In genomic region chr17:56609452-56610171, GRCm38 (mm10) we compare ENCODE assay signal across 8 mouse cellular contexts. TPM values are rescaled to one million over a fixed set of nuclear protein-coding genes. Genes with fewer than 3 reads are reported as not detected.
A peak's percentile ranks its signal among the peaks of the same experiment; 100 is the strongest.
DNase-seq lines count a peak whose midpoint lies in the region; ATAC-seq and TF ChIP-seq lines count a peak whose summit lies in the region.

2410015M20Rik (minus strand) TSS chr17:56609771.

- peak within 1 kb of the TSS; percentile 64 for H3K27ac ChIP-seq in bone marrow macrophage, adult 2 months (ENCODE audit: insufficient read depth, low read depth, low read length)
- H3K27ac ChIP-seq in embryonic fibroblast, embryonic 13.5 days (ENCODE audit: insufficient read depth, low read length) = peak within 1 kb of the TSS; percentile 54
- peak within 1 kb of the TSS; percentile 53; the same call in 1 of the 2 replicates for H3K27ac ChIP-seq in kidney, embryonic 14.5 days (ENCODE audit: low read depth, low read length)
- H3K27ac ChIP-seq in limb, embryonic 15.5 days = peak within 1 kb of the TSS; percentile 78

- H3K36me3 ChIP-seq in kidney, embryonic 14.5 days (ENCODE audit: control insufficient read depth, insufficient read depth, low read length) = peaks cover 37% of the 10 kb centered on the region
- peaks cover 37% of the 10 kb centered on the region for H3K36me3 ChIP-seq in limb, embryonic 15.5 days

- H3K9me3 ChIP-seq in kidney, embryonic 14.5 days (ENCODE audit: control insufficient read depth, low read length) = no peaks in the 10 kb centered on the region
- no peaks in the 10 kb centered on the region for H3K9me3 ChIP-seq in limb, embryonic 15.5 days

- DNase-seq in A20 (ENCODE audit: low read depth, low spot score) = peak; percentile 97
- peak; percentile 95 to 97 for DNase-seq in heart, adult 9 months (ENCODE audit: low spot score in 2 of 2)
- peak; percentile 81 to 89 for DNase-seq in monocyte, adult 2 months (ENCODE audit: low read depth in 1 of 2, low spot score in 2 of 2)
- DNase-seq in spleen, postnatal 36 days (ENCODE audit: low spot score in 2 of 2) = peak; percentile 96 to 98

- peak within 1 kb of the TSS; percentile 60 for H3K9ac ChIP-seq in kidney, embryonic 14.5 days (ENCODE audit: low read depth, low read length)
- H3K9ac ChIP-seq in limb, embryonic 15.5 days = peak within 1 kb of the TSS; percentile 60

- peak within 1 kb of the TSS; percentile 76 for H3K4me3 ChIP-seq in bone marrow macrophage, adult 2 months (ENCODE audit: insufficient read depth, low read length)
- H3K4me3 ChIP-seq in embryonic fibroblast, embryonic 13.5 days (ENCODE audit: insufficient read depth, low read length) = peak within 1 kb of the TSS; percentile 78
- H3K4me3 ChIP-seq in kidney, embryonic 14.5 days (ENCODE audit: low read length) = peak within 1 kb of the TSS; percentile 42
- peak within 1 kb of the TSS; percentile 64 for H3K4me3 ChIP-seq in limb, embryonic 15.5 days

- TF ChIP-seq POLR2A in bone marrow macrophage, adult 2 months (IDR thresholded peaks at IDR 0.05; ENCODE audit: borderline replicate concordance, low read depth, low read length) = no peak
- TF ChIP-seq POLR2A in embryonic fibroblast, embryonic 13.5 days (IDR thresholded peaks at IDR 0.05; ENCODE audit: low read depth, low read length) = peak; percentile 81

- H3K4me2 ChIP-seq in kidney, embryonic 14.5 days (replicated peaks; ENCODE audit: low read depth, low read length) = peak within 1 kb of the TSS; percentile 61
- H3K4me2 ChIP-seq in limb, embryonic 15.5 days = peak within 1 kb of the TSS; percentile 73

- WGBS in kidney, embryonic 14.5 days = under 1% methylated on average over 44 of the region's 44 CpGs
- WGBS in limb, embryonic 15.5 days = under 1% methylated on average over 44 of the region's 44 CpGs

- H3K27me3 ChIP-seq in kidney, embryonic 14.5 days (ENCODE audit: control insufficient read depth, insufficient read depth, low read length) = no peaks in the 10 kb centered on the region
- no peaks in the 10 kb centered on the region for H3K27me3 ChIP-seq in limb, embryonic 15.5 days

- peaks cover 19% of the 10 kb centered on the region for H3K4me1 ChIP-seq in bone marrow macrophage, adult 2 months (ENCODE audit: control insufficient read depth, insufficient read depth, low read length)
- 0 out of 2 replicates have a peak, but pooled peaks cover 6% of the 10 kb centered on the region for H3K4me1 ChIP-seq in embryonic fibroblast, embryonic 13.5 days (ENCODE audit: control insufficient read depth, insufficient read depth, low read length)
- peaks cover 11% of the 10 kb centered on the region for H3K4me1 ChIP-seq in kidney, embryonic 14.5 days (ENCODE audit: control insufficient read depth, insufficient read depth, low read length)
- peaks cover 37% of the 10 kb centered on the region for H3K4me1 ChIP-seq in limb, embryonic 15.5 days

- TF ChIP-seq CTCF in bone marrow macrophage, adult 2 months (IDR thresholded peaks at IDR 0.05; ENCODE audit: low read depth, low read length) = no peak
- TF ChIP-seq CTCF in embryonic fibroblast, embryonic 13.5 days (IDR thresholded peaks at IDR 0.05; ENCODE audit: borderline replicate concordance, insufficient read depth, low read length) = no peak

- peak; percentile 85 for ATAC-seq in kidney, embryonic 14.5 days (ENCODE audit: low FRiP score, low TSS enrichment)
- peak; percentile 84 for ATAC-seq in limb, embryonic 15.5 days (ENCODE audit: insufficient number of reproducible peaks, low FRiP score, low TSS enrichment, low read depth)

RNA-seq across cellular contexts. Expression of gene 2410015M20Rik, which starts in this region (rescaled TPM):
- 80.8 and 87.4 TPM in 2 replicates for polyA plus RNA-seq in bone marrow macrophage, adult 2 months (2012; ENCODE audit: insufficient read depth, insufficient read length, missing spikeins)
- 134 and 146 TPM in 2 replicates for polyA plus RNA-seq in embryonic fibroblast, embryonic 13.5 days (2011; ENCODE audit: insufficient read length, low read depth, missing spikeins)
- 234 and 245 TPM in 2 replicates for polyA plus RNA-seq in kidney, embryonic 14.5 days (2014; fragmentation: Nextera tagmentation; extraction: Ambion mirVana)
- polyA plus RNA-seq in limb, embryonic 15.5 days (2015; fragmentation: Nextera tagmentation; extraction: Ambion mirVana) = 257 and 269 TPM in 2 replicates

Comparison
In these comparisons a context has a peak if more than half of its experiments do, and no peak if none do; other contexts are left out.
1. Peak in every context shown above with its lines: DNase-seq, ATAC-seq, H3K4me3 ChIP-seq and H3K27ac ChIP-seq.